Mouse (Mus musculus) lung, postnatal 0 days (tissue): ENCODE measurements at regions not wholly inside any gene's neighbourhood (a gene's known extent, or its start where the extent isn't known, plus 50 kb on each side); places are given as distances from the start of the nearest gene placed in this dataset.

ENCODE experiments used
- ATAC-seq: fragments of 200-750 bp; cut with Nextera tagmentation; 2 replicates; pipeline ENCODE4 v1.8.0; 2017; ENCODE audit warnings: moderate library complexity
- DNase-seq: peaks from one replicate; pipeline ENCODE4 v3.0.0-alpha.2; 2016; ENCODE audit warnings: low spot score
- H3K27ac ChIP-seq: fragments of 300-500 bp; sonication (generic); 2 replicates; pipeline ENCODE4 v1.5.1; 2014; ENCODE audit warnings: antibody characterized with exemption, mild to moderate bottlenecking, low read length, mixed read lengths
- H3K27me3 ChIP-seq: fragments of 300-500 bp; sonication (generic); replicated peaks from 2 replicates; pipeline ENCODE4 v1.6.1; 2014; ENCODE audit warnings: low read length, mixed read lengths; ENCODE audit not compliant: insufficient read depth
- H3K36me3 ChIP-seq: fragments of 300-500 bp; sonication (generic); 2 replicates; pipeline ENCODE4 v1.6.1; 2014; ENCODE audit warnings: low read length, mixed read lengths; ENCODE audit not compliant: insufficient read depth
- H3K4me1 ChIP-seq: fragments of 300-500 bp; sonication (generic); 2 replicates; pipeline ENCODE4 v1.6.1; 2014; ENCODE audit warnings: antibody characterized with exemption, low read depth, low read length, mixed read lengths; ENCODE audit not compliant: insufficient read depth
- H3K4me2 ChIP-seq: fragments of 300-500 bp; sonication (generic); replicated peaks from 2 replicates; pipeline ENCODE4 v1.6.1; 2014; ENCODE audit warnings: low read depth, mild to moderate bottlenecking, low read length, moderate library complexity, mixed read lengths
- H3K4me3 ChIP-seq: fragments of 300-500 bp; sonication (generic); 2 replicates; pipeline ENCODE4 v1.5.1; 2014; ENCODE audit warnings: low read depth, low read length
- H3K9ac ChIP-seq: fragments of 300-500 bp; sonication (generic); replicated peaks from 2 replicates; pipeline ENCODE4 v1.6.1; 2014; ENCODE audit warnings: low read depth, mild to moderate bottlenecking
- H3K9me3 ChIP-seq: fragments of 300-500 bp; sonication (generic); 2 replicates; pipeline ENCODE4 v1.6.1; 2016; ENCODE audit warnings: low read length, mixed read lengths
- CTCF ChIP-seq: IDR thresholded peaks from 2 replicates; pipeline ENCODE4 v1.5.1; 2016; ENCODE audit warnings: antibody characterized with exemption, mild to moderate bottlenecking
- EP300 ChIP-seq: IDR thresholded peaks from 2 replicates; pipeline ENCODE4 v1.6.1; 2016; ENCODE audit warnings: antibody characterized with exemption, mild to moderate bottlenecking, control low read depth
- WGBS: fragments of 180-500 bp; shearing (Covaris S2); extraction: QIAGEN DNeasy Blood & Tissue Kit; methylation state at CpG from one replicate; pipeline ENCODE4 v1.1.7; 2014; 5-methylcytosine and 5-hydroxymethylcytosine counted together

- WGBS: 50% methylated on average over 2 of the region's 2 CpGs
- H3K9me3 ChIP-seq: no peaks in the 10 kb centered on the region
- H3K4me1 ChIP-seq: no peaks in the 10 kb centered on the region
- no peak overlapping the region for H3K4me2 ChIP-seq
- no peak overlapping the region for H3K27ac ChIP-seq
- H3K27me3 ChIP-seq: no peaks in the 10 kb centered on the region
- DNase-seq (no peak), ATAC-seq (no peak)
- TF ChIP-seq EP300 (no peak), CTCF (no peak)
- no peaks in the 10 kb centered on the region for H3K36me3 ChIP-seq
- H3K4me3 ChIP-seq: no peak overlapping the region
- H3K9ac ChIP-seq: no peak overlapping the region
These were observed 387.5 kb upstream of the Xrcc4 start for GRCm38 (mm10) chr13:90476880-90477279.

GRCm38 (mm10) chr13:90474507-90474906 is 385.1 kb upstream of the Xrcc4 start:
- H3K4me1 ChIP-seq: no peaks in the 10 kb centered on the region
- DNase-seq: no peak
- no peak overlapping the region for H3K27ac ChIP-seq
- H3K27me3 ChIP-seq: no peaks in the 10 kb centered on the region
- TF ChIP-seq EP300 (no peak), CTCF (no peak)
- no peak overlapping the region for H3K4me2 ChIP-seq
- H3K4me3 ChIP-seq: no peak overlapping the region
- no peak overlapping the region for H3K9ac ChIP-seq
- ATAC-seq: no peak
- no peaks in the 10 kb centered on the region for H3K36me3 ChIP-seq
- WGBS: 64% methylated on average over 6 of the region's 6 CpGs
- no peaks in the 10 kb centered on the region for H3K9me3 ChIP-seq

GRCm38 (mm10) chr13:90474053-90474452 is 384.6 kb upstream of the Xrcc4 start:
- Histone ChIP-seq H3K4me3 (no peak overlapping the region), H3K9me3 (no peaks in the 10 kb centered on the region), H3K4me1 (no peaks in the 10 kb centered on the region), H3K9ac (no peak overlapping the region), H3K36me3 (no peaks in the 10 kb centered on the region), H3K4me2 (no peak overlapping the region), H3K27me3 (no peaks in the 10 kb centered on the region), H3K27ac (no peak overlapping the region)
- no peak for DNase-seq
- no peak for ATAC-seq
- TF ChIP-seq CTCF (no peak), EP300 (no peak)

- no peaks in the 10 kb centered on the region for H3K36me3 ChIP-seq
- TF ChIP-seq CTCF (no peak), EP300 (no peak)
- ATAC-seq (no peak), DNase-seq (no peak)
- H3K4me2 ChIP-seq: no peak overlapping the region
- WGBS: 79% methylated on average over 8 of the region's 8 CpGs
- H3K9ac ChIP-seq: no peak overlapping the region
- H3K4me3 ChIP-seq: no peak overlapping the region
- no peak overlapping the region for H3K27ac ChIP-seq
- H3K4me1 ChIP-seq: no peaks in the 10 kb centered on the region
- no peaks in the 10 kb centered on the region for H3K27me3 ChIP-seq
- no peaks in the 10 kb centered on the region for H3K9me3 ChIP-seq
These were observed 383.8 kb upstream of the Xrcc4 start for GRCm38 (mm10) chr13:90473041-90473825.

DNA sequence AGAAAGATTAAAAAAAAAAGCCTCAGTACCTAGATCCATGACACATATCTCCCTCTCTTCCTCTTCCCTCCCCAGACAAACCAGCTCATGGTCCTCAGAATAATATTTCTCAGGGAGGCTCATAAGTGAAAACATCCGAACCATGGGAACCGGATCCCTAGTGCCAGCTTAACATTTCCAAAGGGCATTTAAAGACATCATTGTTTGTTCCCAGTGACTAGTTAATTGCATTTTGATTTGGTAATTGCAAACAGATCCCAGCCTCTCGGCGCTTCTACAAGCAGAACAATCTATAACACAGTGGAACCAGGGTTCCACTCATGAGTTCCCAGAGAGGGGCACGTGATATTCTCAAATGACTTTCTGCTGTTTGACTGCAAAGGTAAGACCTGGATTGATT is 376.7 kb upstream of the Xrcc4 start:
- 79% methylated on average over 5 of the region's 5 CpGs for WGBS

DNA sequence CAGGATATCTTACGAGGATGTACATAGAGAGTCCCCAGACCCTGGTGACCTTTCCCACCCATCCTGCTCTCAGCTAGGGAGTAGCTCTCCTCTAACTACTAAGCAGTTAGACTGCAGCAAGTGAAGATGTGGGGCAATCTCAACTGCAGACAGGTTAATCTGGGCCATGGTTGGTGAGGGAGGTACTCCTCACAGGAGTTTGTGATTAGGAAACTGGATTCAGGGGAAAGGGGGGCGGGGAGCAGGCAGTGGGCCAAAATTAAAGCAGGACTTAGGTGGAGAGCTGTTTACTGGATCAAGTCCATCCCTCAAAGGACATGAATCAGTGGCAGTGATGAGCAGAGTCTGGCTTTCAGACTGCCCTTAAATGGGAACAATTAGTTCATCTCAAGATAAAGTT is 374.6 kb upstream of the Xrcc4 start:
- H3K4me3 ChIP-seq: no peak overlapping the region
- no peak overlapping the region for H3K4me2 ChIP-seq
- ATAC-seq: peak; percentile 8; the same call in 1 of the 2 replicates
- TF ChIP-seq EP300 (no peak), CTCF (no peak)
- H3K9me3 ChIP-seq: no peaks in the 10 kb centered on the region
- no peaks in the 10 kb centered on the region for H3K4me1 ChIP-seq
- H3K36me3 ChIP-seq: no peaks in the 10 kb centered on the region
- H3K9ac ChIP-seq: no peak overlapping the region
- no peak overlapping the region for H3K27ac ChIP-seq
- DNase-seq: peak; percentile 22
- WGBS: 74% methylated on average over 2 of the region's 2 CpGs
- H3K27me3 ChIP-seq: no peaks in the 10 kb centered on the region

More for the DNA sequence above, 376.7 kb upstream of the Xrcc4 start:
- no peak overlapping the region for H3K4me2 ChIP-seq
- DNase-seq (no peak), ATAC-seq (no peak)
- no peak overlapping the region for H3K9ac ChIP-seq
- H3K4me1 ChIP-seq: no peaks in the 10 kb centered on the region
- TF ChIP-seq CTCF (no peak), EP300 (no peak)
- H3K27me3 ChIP-seq: no peaks in the 10 kb centered on the region
- no peak overlapping the region for H3K27ac ChIP-seq
- H3K4me3 ChIP-seq: no peak overlapping the region
- H3K36me3 ChIP-seq: no peaks in the 10 kb centered on the region
- H3K9me3 ChIP-seq: no peaks in the 10 kb centered on the region

GRCm38 (mm10) chr13:90463381-90463780 is 374.0 kb upstream of the Xrcc4 start:
- H3K36me3 ChIP-seq: no peaks in the 10 kb centered on the region
- H3K4me2 ChIP-seq: no peak overlapping the region
- H3K27ac ChIP-seq: no peak overlapping the region
- no peak overlapping the region for H3K9ac ChIP-seq
- ATAC-seq (no peak), DNase-seq (no peak)
- TF ChIP-seq CTCF (no peak), EP300 (no peak)
- H3K9me3 ChIP-seq: no peaks in the 10 kb centered on the region
- 42% methylated on average over 2 of the region's 2 CpGs for WGBS
- no peaks in the 10 kb centered on the region for H3K4me1 ChIP-seq
- no peak overlapping the region for H3K4me3 ChIP-seq
- H3K27me3 ChIP-seq: no peaks in the 10 kb centered on the region
